Mouse (Mus musculus): ENCODE data around the gene Atoh7.

- TF ChIP-seq POLR2A (IDR thresholded peaks at IDR 0.05; ENCODE audit: borderline replicate concordance, low read depth, low read length) (no peak), CTCF (IDR thresholded peaks at IDR 0.05; ENCODE audit: low read depth, low read length) (no peak)
Observed at GRCm38 (mm10) chr10:63051267-63051666, 48.2 kb upstream of the Atoh7 start.

Data from bone marrow macrophage, adult 2 months (primary cell).